Mouse (Mus musculus) liver, postnatal 0 days (tissue): ENCODE measurements at regions not wholly inside any gene's neighbourhood (a gene's known extent, or its start where the extent isn't known, plus 50 kb on each side); places are given as distances from the start of the nearest gene placed in this dataset.

Experiments used
- CTCF ChIP-seq: sonication (generic); IDR thresholded peaks from 2 replicates; pipeline ENCODE4 v1.5.1; 2016; ENCODE audit warnings: antibody characterized with exemption, low read depth
- EP300 ChIP-seq: IDR thresholded peaks from 2 replicates; pipeline ENCODE4 v1.6.1; 2016; ENCODE audit warnings: antibody characterized with exemption, low read depth, mild to moderate bottlenecking

DNA sequence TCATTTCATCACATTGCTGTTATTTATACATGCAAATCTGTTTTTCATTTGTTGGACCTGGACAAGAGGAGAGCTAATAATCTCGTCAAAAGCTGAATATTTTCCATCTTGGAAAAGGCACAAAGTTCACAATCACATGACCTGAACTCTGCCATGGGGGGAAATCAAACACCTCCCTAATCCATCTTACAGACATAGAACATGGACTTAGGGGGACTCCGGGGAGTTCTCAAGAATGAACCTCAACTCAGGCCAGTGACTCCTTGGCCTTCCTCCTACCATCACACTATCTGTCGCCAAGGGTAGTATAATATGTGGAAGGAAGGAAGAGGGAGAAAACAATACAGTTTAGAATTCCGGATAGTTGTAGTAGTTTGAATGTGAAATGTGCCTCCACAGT lies 602.1 kb downstream of the Ebf1 start:
- TF ChIP-seq CTCF (no peak), EP300 (no peak)
